Mouse (Mus musculus) heart, adult 2 months (tissue): ENCODE results near the gene Ntrk2. TPM values are rescaled to one million over a fixed set of nuclear protein-coding genes. Genes with fewer than 3 reads are reported as not detected.

Experiments used
- DNase-seq, 2 experiments: peaks; one replicate each; pipeline ENCODE4 v3.0.0; 2021
- H3K27ac ChIP-seq: fragments of 200-600 bp; 2 replicates; pipeline ENCODE4 v1.8.1; 2022
- H3K27me3 ChIP-seq: fragments of 200-500 bp; 2 replicates; pipeline ENCODE4 v1.6.1; 2012; ENCODE audit warnings: mild to moderate bottlenecking, low read length, inconsistent platforms, mixed read lengths; ENCODE audit not compliant: control insufficient read depth, insufficient read depth
- H3K36me3 ChIP-seq: fragments of 200-500 bp; 2 replicates; pipeline ENCODE4 v1.6.1; 2012; ENCODE audit warnings: low read length, inconsistent platforms; ENCODE audit not compliant: control insufficient read depth, insufficient read depth
- H3K4me1 ChIP-seq: fragments of 200-500 bp; 2 replicates; pipeline ENCODE4 v1.6.1; 2011; ENCODE audit warnings: low read length; ENCODE audit not compliant: control insufficient read depth, insufficient read depth
- H3K4me3 ChIP-seq: fragments of 200-600 bp; 2 replicates; pipeline ENCODE4 v1.8.1; 2022
- H3K79me2 ChIP-seq: fragments of 200-500 bp; replicated peaks from 2 replicates; pipeline ENCODE4 v1.6.1; 2012; ENCODE audit warnings: mild to moderate bottlenecking, inconsistent platforms, low read length, moderate library complexity, mixed read lengths; ENCODE audit not compliant: control insufficient read depth, insufficient read depth
- H3K9ac ChIP-seq: fragments of 200-500 bp; 2 replicates; pipeline ENCODE4 v1.6.1; 2012; ENCODE audit warnings: low read depth, mild to moderate bottlenecking, control low read depth, inconsistent platforms, low read length, mixed read lengths
- CTCF ChIP-seq: fragments of 200-600 bp; IDR thresholded peaks from 2 replicates; pipeline ENCODE4 v1.8.1; 2022; ENCODE audit warnings: antibody characterized with exemption, mild to moderate bottlenecking, moderate library complexity
- EP300 ChIP-seq: fragments of 200-500 bp; IDR thresholded peaks from 2 replicates; pipeline ENCODE4 v1.6.1; 2011; ENCODE audit warnings: low read depth, low read length, control low read depth; ENCODE audit not compliant: insufficient read depth
- POLR2A ChIP-seq: fragments of 200-500 bp; IDR thresholded peaks from 2 replicates; pipeline ENCODE4 v1.6.1; 2011; ENCODE audit warnings: mild to moderate bottlenecking, low read depth, low read length, control low read depth; ENCODE audit not compliant: insufficient read depth
- WGBS: fragments of 180-500 bp; shearing (Covaris S2); methylation state at CpG from one replicate; pipeline ENCODE4 v1.1.7; 2018; 5-methylcytosine and 5-hydroxymethylcytosine counted together
- intact Hi-C: fragments of 180-260 bp; cut with DNase I; formaldehyde crosslinking; loops from one replicate; pipeline ENCODE4 v1.15.1; 2025
- polyA plus RNA-seq: library from polyadenylated mRNA; depleted of rRNA; stranded (reverse); fragments of >200 nt; gene quantifications from 2 replicates; pipeline ENCODE4 v1.2.3, GENCODE M21; 2012
- total RNA-seq, 2 experiments: library from RNA; stranded (reverse); gene quantifications; 2 replicates each; pipeline ENCODE4 v1.2.3; 2021

The Ntrk2 gene
- total and polyA plus RNA-seq, 3 experiments: 0.91 to 4.6 (median 1.8) TPM

DNA sequence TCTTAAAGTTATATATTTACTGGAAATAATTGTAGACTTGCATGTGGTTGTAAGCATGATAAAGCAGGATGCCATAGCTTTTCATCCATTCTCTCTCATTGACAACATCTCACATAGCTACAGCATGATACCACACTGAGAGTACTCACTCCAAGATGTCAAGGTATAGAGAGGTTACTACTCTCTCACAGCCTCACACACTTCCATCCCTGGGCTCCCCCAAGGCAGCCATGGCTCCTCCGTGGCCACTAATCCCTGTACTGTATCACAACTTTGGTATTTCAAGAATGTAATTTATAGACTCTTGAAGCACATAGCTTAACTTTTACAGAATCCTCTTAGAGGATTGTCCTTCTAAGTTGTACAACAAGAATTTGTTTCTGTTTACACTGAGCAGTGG, 209.0 kb downstream of the Ntrk2 start:
- Histone ChIP-seq H3K4me3 (no peak overlapping the region), H3K9ac (no peak overlapping the region), H3K79me2 (no peaks in the 10 kb centered on the region), H3K27me3 (no peaks in the 10 kb centered on the region), H3K27ac (no peak overlapping the region), H3K4me1 (peaks cover 3% of the 10 kb centered on the region; the same call in 1 of the 2 replicates), H3K36me3 (no peaks in the 10 kb centered on the region)
- WGBS: 38% methylated on average over 1 of the region's 1 CpGs
- intact Hi-C loops: no loop called here
- TF ChIP-seq CTCF (no peak), POLR2A (no peak)
- no peak for DNase-seq

DNA sequence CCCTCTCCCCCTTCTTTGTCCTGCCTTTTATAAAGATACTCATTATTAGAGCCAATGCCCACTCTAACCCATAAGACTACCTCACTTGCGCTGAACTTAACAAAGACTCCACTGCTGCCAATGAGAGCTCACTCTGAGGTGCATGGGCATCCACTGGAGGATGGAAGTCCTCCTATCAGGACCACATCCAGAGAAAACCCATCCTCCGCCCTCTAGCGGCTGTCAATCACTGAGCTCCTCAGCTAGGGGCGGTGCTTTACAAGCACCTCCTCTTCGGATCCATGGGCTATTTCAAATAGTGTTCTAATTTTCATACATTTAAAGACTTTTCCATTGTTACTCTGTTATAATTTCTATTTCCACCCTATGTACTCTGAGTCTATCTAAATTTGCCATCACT, 210.8 kb downstream of the Ntrk2 start:
- no peaks in the 10 kb centered on the region for H3K36me3 ChIP-seq
- no peak overlapping the region for H3K4me3 ChIP-seq
- no peaks in the 10 kb centered on the region for H3K4me1 ChIP-seq
- H3K27ac ChIP-seq: no peak overlapping the region
- 50% methylated on average over 5 of the region's 5 CpGs for WGBS
- no peak for DNase-seq
- no peaks in the 10 kb centered on the region for H3K79me2 ChIP-seq
- intact Hi-C loops: no loop called here
- no peak for TF ChIP-seq CTCF
- TF ChIP-seq POLR2A: no peak
- TF ChIP-seq EP300: no peak
- no peaks in the 10 kb centered on the region for H3K27me3 ChIP-seq
- H3K9ac ChIP-seq: no peak overlapping the region

DNA sequence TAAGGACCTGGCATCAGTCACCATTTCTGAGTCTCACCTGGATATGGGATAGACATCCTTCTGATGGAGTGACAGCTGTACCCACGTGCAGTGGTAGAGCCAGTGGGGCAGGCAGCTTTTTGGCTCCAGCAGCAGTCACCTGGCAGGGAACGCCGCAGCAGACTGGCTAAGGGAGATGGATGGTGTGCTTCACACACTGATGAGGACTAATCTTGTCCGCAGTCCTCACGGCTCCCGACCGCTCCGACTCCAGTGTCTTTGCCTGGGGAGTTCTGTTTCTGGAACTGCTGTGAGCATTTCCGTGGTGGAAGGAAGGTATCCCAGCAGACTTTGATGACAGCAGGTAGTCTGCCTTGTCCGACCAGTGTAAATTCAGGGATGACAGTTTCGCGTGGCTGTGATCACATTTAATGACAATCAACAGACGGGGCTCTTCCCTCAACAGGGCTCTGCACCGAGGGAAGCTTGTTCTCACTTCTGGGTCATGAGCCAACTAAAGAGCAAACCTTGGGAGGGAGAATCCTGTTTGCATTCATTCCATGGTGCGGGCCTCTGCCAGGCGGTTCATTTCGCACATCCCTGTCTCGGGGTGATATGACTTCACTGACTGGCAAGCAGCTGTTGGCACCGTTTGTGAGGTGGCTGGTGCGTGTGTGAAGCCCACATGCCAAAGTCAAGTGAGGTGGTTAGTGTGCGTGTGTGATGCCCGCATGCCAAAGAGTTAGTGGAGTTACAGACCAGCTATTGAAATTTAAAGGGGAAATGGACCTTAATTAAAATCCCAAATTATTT, 216.1 kb downstream of the Ntrk2 start:
- no peak overlapping the region for H3K27ac ChIP-seq
- H3K27me3 ChIP-seq: no peaks in the 10 kb centered on the region
- no peaks in the 10 kb centered on the region for H3K4me1 ChIP-seq
- no peak for DNase-seq
- no peak overlapping the region for H3K9ac ChIP-seq
- TF ChIP-seq CTCF: no peak
- TF ChIP-seq EP300: no peak
- no peak for TF ChIP-seq POLR2A
- intact Hi-C loops: no loop called here
- no peak overlapping the region for H3K4me3 ChIP-seq
- H3K36me3 ChIP-seq: no peaks in the 10 kb centered on the region
- WGBS: 73% methylated on average over 22 of the region's 22 CpGs
- H3K79me2 ChIP-seq: no peaks in the 10 kb centered on the region

DNA sequence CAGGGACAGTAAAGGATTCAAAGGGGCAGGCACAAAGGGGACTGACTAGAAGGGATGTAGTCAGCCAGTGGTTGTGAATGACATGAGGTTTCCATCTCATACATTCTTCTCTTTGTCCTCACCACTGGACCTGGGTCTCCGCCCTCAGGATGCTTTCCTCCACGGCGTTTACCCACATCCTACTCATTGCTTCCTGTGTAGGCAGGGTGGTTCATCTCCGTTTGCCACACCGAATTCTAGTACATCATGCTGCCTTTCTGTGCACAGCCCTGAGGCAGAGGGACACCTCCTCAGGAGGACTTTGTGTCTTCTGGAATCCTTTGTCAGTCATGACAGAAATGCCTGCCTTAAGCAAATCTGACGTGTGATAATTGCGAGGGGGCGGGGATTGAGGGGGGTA, 219.3 kb downstream of the Ntrk2 start:
- Histone ChIP-seq H3K9ac (no peak overlapping the region), H3K27ac (no peak overlapping the region), H3K4me3 (no peak overlapping the region), H3K79me2 (no peaks in the 10 kb centered on the region), H3K27me3 (no peaks in the 10 kb centered on the region), H3K4me1 (no peaks in the 10 kb centered on the region), H3K36me3 (no peaks in the 10 kb centered on the region)
- WGBS: 70% methylated on average over 8 of the region's 8 CpGs
- TF ChIP-seq POLR2A (no peak), CTCF (no peak), EP300 (no peak)
- DNase-seq: no peak
- intact Hi-C loops: no loop called here

DNA sequence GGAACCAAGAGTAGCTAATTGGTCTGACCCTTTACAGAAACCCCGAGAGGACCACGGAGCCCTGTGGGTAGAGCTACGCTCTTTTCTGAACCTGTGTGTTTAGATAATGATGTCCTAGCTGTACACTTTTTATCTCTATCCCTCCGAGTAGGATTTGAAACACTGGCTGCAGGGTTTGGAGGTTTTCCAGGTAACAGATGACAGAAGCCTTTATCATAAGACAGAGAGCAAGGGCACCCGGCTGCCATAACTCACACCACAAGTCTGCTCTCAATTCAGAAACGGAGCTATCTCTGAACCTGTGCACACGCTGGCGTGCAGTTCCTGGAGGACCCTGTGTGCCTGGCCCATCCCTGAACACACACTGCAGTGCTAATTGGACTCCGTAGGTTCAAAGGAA, 221.1 kb downstream of the Ntrk2 start:
- TF ChIP-seq EP300 (no peak), POLR2A (no peak), CTCF (no peak)
- H3K9ac ChIP-seq: no peak overlapping the region
- H3K4me3 ChIP-seq: no peak overlapping the region
- no peaks in the 10 kb centered on the region for H3K36me3 ChIP-seq
- no peak overlapping the region for H3K27ac ChIP-seq
- H3K4me1 ChIP-seq: no peaks in the 10 kb centered on the region
- intact Hi-C loops: no loop called here
- WGBS: 47% methylated on average over 9 of the region's 9 CpGs
- no peaks in the 10 kb centered on the region for H3K79me2 ChIP-seq
- H3K27me3 ChIP-seq: no peaks in the 10 kb centered on the region
- DNase-seq: no peak

DNA sequence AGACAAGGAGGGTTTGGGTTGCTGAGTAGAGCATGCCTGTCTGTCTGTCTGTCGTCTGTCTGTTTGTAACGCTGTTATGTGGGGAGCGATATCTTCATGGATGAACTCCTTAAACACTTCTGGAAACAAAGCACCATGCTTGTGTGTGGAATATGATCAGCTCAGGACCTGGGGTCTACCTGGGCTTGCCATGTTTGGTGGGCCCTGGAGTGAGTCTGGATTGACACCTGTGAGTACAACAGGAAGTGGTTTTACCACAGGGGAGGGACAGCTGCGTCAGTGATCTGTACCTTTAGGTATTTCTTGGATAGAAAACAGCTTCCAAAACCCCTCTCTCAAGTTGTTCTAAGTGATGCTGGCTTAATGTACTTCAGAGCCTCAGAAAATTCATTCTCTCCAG, 222.2 kb downstream of the Ntrk2 start:
- intact Hi-C loops: no loop called here
- H3K4me3 ChIP-seq: no peak overlapping the region
- DNase-seq: no peak
- no peak for TF ChIP-seq POLR2A
- no peak for TF ChIP-seq EP300
- 89% methylated on average over 4 of the region's 4 CpGs for WGBS
- H3K9ac ChIP-seq: no peak overlapping the region
- H3K79me2 ChIP-seq: no peaks in the 10 kb centered on the region
- H3K27me3 ChIP-seq: no peaks in the 10 kb centered on the region
- H3K4me1 ChIP-seq: no peaks in the 10 kb centered on the region
- H3K27ac ChIP-seq: no peak overlapping the region
- no peaks in the 10 kb centered on the region for H3K36me3 ChIP-seq
